Mouse (Mus musculus) lung, postnatal 0 days (tissue): ENCODE data around the gene Sugt1.

Experiments used
- CTCF ChIP-seq: IDR thresholded peaks from 2 replicates; pipeline ENCODE4 v1.5.1; 2016; ENCODE audit warnings: antibody characterized with exemption, mild to moderate bottlenecking
- EP300 ChIP-seq: IDR thresholded peaks from 2 replicates; pipeline ENCODE4 v1.6.1; 2016; ENCODE audit warnings: antibody characterized with exemption, mild to moderate bottlenecking, control low read depth

DNA sequence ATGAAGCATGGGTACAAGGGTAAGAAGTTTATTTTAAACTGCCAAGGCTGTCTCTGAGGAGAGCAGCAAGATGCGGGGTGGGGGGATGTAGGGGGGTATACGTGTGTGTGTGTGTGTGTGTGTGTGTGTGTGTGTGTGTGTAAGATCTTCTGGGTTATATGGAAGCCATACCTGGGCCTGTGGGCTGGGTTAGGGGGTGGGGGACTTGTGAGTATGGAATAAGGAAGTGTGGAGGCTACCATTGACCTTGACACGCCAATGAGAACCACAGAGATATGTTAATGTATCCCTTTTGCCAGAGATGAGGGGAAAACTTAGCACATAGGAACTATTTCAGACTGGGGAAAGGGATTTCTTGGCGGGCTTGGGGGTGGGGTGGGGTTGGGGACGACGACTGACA is 1.9 kb downstream of the Sugt1 start:
- TF ChIP-seq CTCF (no peak), EP300 (no peak)
